Mouse (Mus musculus): ENCODE results near the gene Coro2a.
A peak's percentile ranks its signal among the peaks of the same experiment; 100 is the strongest.

Gene Coro2a

GRCm38 (mm10) chr4:46558672-46559667, 43.0 kb downstream of the Coro2a start:
- no peak for DNase-seq (ENCODE audit: low read depth, low spot score)

- DNase-seq (ENCODE audit: low read depth, low spot score), result no peak
Observed at GRCm38 (mm10) chr4:46556933-46557332, 45.1 kb downstream of the Coro2a start.

- no peak for DNase-seq (ENCODE audit: low read depth, low spot score)
Observed at GRCm38 (mm10) chr4:46555762-46556161, 46.2 kb downstream of the Coro2a start.

GRCm38 (mm10) chr4:46554295-46555069, 47.5 kb downstream of the Coro2a start:
- no peak for DNase-seq (ENCODE audit: low read depth, low spot score)

GRCm38 (mm10) chr4:46553864-46554263, 48.1 kb downstream of the Coro2a start:
- DNase-seq (ENCODE audit: low read depth, low spot score), result no peak

GRCm38 (mm10) chr4:46550406-46550805, 51.6 kb downstream of the Coro2a start:
- no peak for DNase-seq (ENCODE audit: low read depth, low spot score)

GRCm38 (mm10) chr4:46549979-46550378, 52.0 kb downstream of the Coro2a start:
- no peak for DNase-seq (ENCODE audit: low read depth, low spot score)

- no peak for DNase-seq (ENCODE audit: low read depth, low spot score)
Observed at GRCm38 (mm10) chr4:46546709-46547108, 55.3 kb downstream of the Coro2a start.

GRCm38 (mm10) chr4:46545498-46545897, 56.5 kb downstream of the Coro2a start:
- DNase-seq (ENCODE audit: low read depth, low spot score), result no peak

GRCm38 (mm10) chr4:46544313-46544712, 57.7 kb downstream of the Coro2a start:
- DNase-seq (ENCODE audit: low read depth, low spot score), result peak; percentile 33

GRCm38 (mm10) chr4:46543366-46544050, 58.5 kb downstream of the Coro2a start:
- DNase-seq (ENCODE audit: low read depth, low spot score), result no peak

- DNase-seq (ENCODE audit: low read depth, low spot score), result no peak
Observed at GRCm38 (mm10) chr4:46541707-46542106, 60.3 kb downstream of the Coro2a start.

- no peak for DNase-seq (ENCODE audit: low read depth, low spot score)
Observed at GRCm38 (mm10) chr4:46539167-46539566, 62.8 kb downstream of the Coro2a start.

- DNase-seq (ENCODE audit: low read depth, low spot score), result no peak
Observed at GRCm38 (mm10) chr4:46535840-46536361, 66.1 kb downstream of the Coro2a start, which contains the start of gene Trim14. TSS of gene Trim14 (minus strand) at chr4:46536141.

GRCm38 (mm10) chr4:46535094-46535830, 66.7 kb downstream of the Coro2a start:
- no peak for DNase-seq (ENCODE audit: low read depth, low spot score)

GRCm38 (mm10) chr4:46533934-46534720, 67.9 kb downstream of the Coro2a start:
- DNase-seq (ENCODE audit: low read depth, low spot score), result no peak

- DNase-seq (ENCODE audit: low read depth, low spot score), result no peak
Observed at GRCm38 (mm10) chr4:46532926-46533325, 69.1 kb downstream of the Coro2a start.

GRCm38 (mm10) chr4:46532511-46532910, 69.5 kb downstream of the Coro2a start:
- DNase-seq (ENCODE audit: low read depth, low spot score), result no peak

- no peak for DNase-seq (ENCODE audit: low read depth, low spot score)
Observed at GRCm38 (mm10) chr4:46529722-46530121, 72.3 kb downstream of the Coro2a start.

- DNase-seq (ENCODE audit: low read depth, low spot score), result no peak
Observed at GRCm38 (mm10) chr4:46527558-46527926, 74.5 kb downstream of the Coro2a start.

All from c-Kit-negative CD71-positive TER-119-positive erythroid progenitor cells, embryonic 14.5 days (primary cell).